Mouse (Mus musculus): ENCODE measurements around the gene Slc41a2.
"Not testable (repeated sequence)": the region's sequence is repeated elsewhere in the genome, so short reads cannot be mapped to it uniquely, and the experiment has no call there.

The Slc41a2 gene

DNA sequence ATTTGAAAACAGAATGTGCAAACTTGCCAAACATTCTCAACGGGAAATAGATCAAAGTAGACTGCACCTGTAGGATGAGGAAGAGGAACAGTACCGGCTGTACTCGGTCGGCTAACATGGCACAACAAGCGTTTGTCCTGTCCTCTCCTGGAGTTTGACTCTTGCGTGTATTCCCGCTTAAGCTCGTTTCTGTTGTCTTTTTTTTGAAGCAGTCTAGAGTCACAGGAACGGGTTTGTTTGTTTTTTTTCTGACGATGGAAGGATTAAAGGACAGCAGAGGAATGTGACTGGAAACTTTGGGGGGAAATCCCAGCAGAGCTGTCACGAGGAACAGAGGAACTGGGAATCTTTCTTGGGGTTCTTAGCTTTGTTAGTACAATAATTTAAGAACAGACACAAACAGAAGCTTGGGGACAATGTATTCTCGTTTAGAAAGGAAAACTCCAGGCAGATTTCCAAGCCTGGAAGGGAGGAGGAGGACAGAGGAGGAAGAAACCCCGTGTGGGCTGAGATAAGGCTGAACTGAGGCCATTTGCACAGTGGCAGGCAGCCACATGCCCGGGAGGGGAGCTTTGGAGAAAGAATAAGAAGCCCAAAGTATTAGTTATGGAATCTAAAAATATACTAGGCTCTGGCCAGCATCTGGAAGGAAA lies 16.1 kb upstream of the Slc41a2 start:
- DNase-seq (ENCODE audit: low read depth, low spot score) = no peak

DNA sequence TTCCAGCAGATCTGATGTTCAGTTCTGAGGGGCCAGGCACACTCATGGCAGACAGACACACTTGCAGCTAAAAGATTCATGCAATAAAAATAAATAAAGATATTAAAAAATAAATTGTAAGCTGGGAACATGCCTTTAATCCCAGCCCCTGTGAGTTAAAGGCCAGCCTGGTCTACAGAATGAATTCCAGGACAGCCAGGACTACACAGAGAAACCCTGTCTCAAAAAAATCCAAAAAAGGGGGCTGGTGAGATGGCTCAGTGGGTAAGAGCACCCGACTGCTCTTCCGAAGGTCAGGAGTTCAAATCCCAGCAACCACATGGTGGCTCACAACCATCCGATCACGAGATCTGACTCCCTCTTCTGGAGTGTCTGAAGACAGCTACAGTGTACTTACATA lies 14.1 kb upstream of the Slc41a2 start:
- not testable (repeated sequence) for DNase-seq (ENCODE audit: low read depth, low spot score)

GRCm38 (mm10) chr10:83350689-83351088 lies 13.0 kb upstream of the Slc41a2 start:
- DNase-seq (ENCODE audit: low read depth, low spot score) = no peak

- DNase-seq (ENCODE audit: low read depth, low spot score) = no peak
These were observed 9.8 kb upstream of the Slc41a2 start for GRCm38 (mm10) chr10:83347494-83347893.

DNA sequence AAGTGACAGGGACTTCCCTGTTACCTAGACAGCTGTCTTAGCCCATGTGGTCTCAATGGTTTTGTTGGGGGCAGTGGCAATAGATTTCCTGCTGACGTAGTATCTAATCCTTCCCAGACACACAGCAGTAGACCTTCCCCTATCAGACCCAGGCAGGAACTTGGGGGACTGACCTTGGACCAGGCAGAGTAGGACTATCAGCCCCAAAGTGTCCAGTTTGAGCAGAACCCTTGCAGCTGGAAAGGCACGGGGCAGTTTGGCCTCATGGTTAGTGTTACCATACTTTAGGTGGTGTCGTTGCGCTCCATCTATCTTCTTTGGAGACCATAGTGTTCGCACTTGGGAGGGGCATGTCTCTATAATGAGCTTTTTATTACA lies 8.7 kb upstream of the Slc41a2 start:
- DNase-seq (ENCODE audit: low read depth, low spot score) = no peak

- DNase-seq (ENCODE audit: low read depth, low spot score) = no peak
These were observed 8.1 kb upstream of the Slc41a2 start for GRCm38 (mm10) chr10:83345693-83346358.

DNA sequence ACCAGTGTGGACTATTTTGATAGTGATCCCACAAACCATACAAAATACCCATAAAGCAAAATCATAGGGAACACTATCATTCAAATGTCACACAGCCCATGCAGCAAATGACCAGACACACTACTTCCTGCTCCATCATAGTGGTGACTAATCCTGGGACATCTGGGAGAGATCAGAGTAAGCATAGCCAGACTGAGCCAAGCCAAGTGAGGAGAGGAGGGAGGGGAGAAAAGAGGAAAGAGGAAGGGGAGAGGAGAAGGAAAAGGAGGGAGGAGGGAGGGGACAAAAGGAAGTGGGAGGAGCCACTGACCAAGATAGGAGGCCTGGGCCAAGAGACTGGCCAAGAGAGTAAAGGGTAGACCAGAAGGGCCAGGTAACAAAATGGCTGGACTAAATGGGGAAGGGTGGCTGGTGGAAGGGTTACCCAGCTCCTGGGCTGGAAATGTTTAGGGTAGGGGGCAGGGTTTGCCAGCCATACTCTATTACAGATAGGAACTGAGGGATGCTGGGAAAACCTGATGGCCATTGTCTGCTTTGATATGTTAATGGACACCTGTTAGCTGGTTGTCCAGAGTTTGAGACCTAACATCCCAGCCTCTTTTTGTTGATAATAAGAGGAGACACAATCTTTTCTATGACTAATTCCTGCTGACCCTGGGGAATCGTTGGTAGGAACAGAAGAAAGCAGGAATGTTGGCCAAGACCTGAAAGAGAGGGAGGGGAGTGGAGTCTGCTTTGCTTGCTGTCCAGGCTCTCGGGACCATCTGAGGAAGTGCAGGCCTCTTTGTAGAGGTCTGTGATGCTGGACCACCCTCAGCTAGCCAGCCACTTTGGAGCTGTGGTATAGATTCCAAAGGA lies 6.4 kb upstream of the Slc41a2 start:
- no peak for DNase-seq (ENCODE audit: low read depth, low spot score)

DNA sequence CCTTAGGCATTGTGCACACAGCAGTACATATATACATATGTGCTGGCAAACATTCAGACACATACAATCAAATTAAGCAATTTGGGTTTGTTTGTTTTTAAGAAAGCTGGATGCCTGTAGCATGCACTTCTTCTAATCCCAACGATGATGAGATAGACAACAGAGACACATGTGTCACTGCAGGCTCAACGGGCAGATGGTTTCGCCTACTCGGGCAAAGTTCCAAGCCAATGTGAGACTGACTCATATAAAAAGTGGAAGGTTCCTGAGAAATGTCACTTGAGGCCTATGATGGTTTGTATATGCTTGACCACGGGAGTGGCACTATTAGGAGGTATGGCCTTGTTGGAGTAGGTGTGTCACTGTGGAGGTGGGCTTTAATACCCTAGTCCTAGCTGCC lies 5.5 kb upstream of the Slc41a2 start:
- DNase-seq (ENCODE audit: low read depth, low spot score) = no peak

- no peak for DNase-seq (ENCODE audit: low read depth, low spot score)
These were observed 3.5 kb upstream of the Slc41a2 start for GRCm38 (mm10) chr10:83341226-83341625.

DNA sequence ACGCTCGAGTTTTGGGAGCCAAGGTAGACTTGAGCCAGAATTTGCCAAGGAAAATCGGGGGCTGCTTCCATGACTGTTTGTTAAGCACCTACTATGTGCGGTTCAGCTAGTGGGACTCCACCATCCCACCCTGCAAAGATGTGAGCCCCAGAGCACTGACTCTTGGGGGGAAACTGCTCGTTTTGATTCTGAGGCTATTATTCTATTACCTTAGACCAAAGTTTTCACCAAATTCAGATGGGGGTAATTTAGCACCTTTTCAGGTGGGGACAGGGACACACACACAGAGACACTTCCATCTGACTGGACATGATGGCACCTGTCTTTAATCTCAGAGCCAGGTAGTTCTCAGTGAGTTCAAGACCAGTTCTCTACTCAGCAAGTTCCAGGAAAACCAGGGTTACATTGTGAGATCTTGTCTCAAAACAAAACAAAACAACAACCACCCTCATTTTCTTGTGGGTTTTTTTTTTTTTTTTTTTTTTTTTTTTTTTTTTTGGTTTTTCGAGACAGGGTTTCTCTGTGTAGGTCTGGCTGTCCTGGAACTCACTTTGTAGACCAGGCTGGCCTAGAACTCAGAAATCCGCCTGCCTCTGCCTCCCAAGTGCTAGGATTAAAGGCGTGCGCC lies 403 bp upstream of the Slc41a2 start:
- peak; percentile 33 for DNase-seq (ENCODE audit: low read depth, low spot score)

DNA sequence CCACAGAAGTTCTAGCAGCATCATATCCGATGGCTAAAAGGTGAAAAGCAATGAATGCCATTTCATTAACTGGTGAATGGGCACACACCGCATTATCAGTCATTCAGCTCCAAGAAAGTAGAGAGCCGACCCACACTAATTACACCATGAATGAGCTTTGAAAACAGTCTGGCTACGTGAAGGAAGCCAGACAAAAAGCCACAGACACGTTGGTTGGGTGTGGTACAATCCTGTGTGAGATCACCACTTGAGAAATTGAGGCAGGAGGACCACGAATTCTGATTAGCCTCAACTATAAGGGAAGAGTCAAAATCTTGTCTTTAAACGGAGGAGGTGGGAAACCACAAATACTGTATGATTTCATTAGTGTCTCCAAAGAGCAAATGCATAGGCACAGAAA lies 1.3 kb downstream of the Slc41a2 start:
- DNase-seq (ENCODE audit: low read depth, low spot score) = peak; percentile 31

DNA sequence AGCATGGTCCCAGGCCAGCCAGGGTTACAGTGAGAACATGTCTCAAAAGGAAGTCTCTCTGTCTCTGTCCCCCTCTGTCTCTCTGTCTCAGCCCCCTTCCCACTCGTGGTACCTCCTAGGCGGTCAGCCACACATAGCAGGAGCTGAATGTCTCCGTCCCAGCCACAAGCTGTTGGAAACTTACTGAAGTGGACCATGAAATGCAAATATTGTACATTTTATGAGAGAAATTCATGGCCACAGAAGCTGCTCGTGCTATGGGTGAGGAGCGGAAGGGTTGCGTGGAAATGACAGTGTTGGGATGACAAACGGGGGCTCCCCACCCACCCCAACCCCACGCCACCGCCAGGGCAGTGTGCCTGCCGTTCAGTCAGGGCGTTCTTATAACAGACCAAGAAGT lies 5.1 kb downstream of the Slc41a2 start:
- no peak for DNase-seq (ENCODE audit: low read depth, low spot score)

GRCm38 (mm10) chr10:83331811-83332210 lies 5.9 kb downstream of the Slc41a2 start:
- DNase-seq (ENCODE audit: low read depth, low spot score) = no peak

- peak; percentile 72 for DNase-seq (ENCODE audit: low read depth, low spot score)
These were observed 7.3 kb downstream of the Slc41a2 start for GRCm38 (mm10) chr10:83330336-83330735.

DNA sequence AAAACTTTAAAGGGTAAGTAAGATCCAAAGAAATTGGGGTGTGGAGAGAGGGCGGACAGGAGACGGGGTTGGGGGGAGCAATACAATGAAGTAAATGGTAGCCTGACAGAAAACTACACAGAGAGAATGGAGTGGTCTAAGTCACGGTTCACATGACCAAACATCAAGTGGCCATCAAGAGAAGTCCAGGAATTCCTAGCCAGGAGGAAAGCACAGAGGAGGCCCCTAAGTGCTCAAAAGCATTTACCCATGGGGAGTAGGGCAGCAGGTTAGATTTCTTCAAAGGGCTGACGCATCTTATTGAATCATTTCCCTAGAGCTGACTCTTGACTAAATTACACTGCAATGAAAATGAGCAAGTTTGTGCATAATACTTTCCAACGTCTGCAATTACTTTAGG lies 8.9 kb downstream of the Slc41a2 start:
- no peak for DNase-seq (ENCODE audit: low read depth, low spot score)

GRCm38 (mm10) chr10:83326648-83327285 lies 10.9 kb downstream of the Slc41a2 start:
- no peak for DNase-seq (ENCODE audit: low read depth, low spot score)

- DNase-seq (ENCODE audit: low read depth, low spot score) = no peak
These were observed 11.8 kb downstream of the Slc41a2 start for GRCm38 (mm10) chr10:83325903-83326302.

DNA sequence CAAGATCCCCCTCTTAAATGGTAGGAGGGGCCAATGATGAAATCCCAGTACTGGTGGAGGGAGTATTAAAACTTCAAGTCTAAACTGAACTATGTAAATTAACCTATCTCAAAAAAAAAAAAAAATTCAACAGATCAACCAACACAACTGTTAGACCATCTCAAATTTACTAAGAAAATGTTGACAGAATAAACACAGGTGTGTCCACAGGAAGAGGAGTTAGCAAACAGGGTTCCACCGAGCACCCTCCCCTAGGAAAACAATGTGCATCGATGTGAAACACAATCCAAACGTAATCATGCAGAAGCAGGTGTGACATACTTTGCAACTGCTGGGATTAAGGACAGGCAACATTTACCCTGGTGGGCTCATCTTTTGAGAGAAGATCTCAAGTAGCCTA lies 12.8 kb downstream of the Slc41a2 start:
- no peak for DNase-seq (ENCODE audit: low read depth, low spot score)

GRCm38 (mm10) chr10:83322551-83323100 lies 15.1 kb downstream of the Slc41a2 start:
- no peak for DNase-seq (ENCODE audit: low read depth, low spot score)

DNA sequence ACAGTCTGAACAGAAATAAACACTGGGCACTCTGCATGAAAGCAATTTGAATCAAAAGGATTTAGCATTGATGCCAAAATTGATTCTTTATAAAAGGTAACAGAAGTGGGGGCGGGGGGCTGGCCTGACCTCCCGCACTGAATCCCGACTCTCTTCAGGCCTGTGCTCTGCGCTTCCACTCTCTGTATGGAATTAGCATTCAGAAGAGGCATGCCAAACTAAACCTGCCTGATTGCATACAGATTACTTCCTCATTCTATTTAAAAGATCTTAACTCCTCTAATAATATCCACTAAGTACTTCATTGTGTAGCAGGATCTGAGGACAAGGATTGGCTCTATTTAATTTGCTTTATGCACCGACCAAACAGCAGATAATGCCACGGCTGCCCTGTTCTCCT lies 16.2 kb downstream of the Slc41a2 start:
- DNase-seq (ENCODE audit: low read depth, low spot score) = no peak

DNA sequence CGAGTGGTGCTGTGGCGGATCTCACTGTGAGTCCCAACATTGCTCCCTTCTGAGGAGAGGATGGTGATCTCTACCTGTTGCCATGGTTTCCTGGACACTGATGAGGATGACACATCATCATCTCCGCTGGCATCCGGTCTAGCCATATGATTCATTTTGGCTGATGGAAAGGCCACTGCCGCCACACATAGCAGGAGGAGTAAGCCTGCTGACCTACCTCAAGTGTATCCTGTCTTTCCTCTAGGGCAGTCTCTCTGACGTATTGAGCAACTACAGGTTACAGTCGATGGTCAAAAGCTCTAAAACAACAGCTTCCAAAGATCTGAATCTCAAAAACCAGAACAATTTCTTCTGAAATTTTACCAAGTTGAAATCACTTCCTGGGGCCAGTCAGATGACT lies 16.8 kb downstream of the Slc41a2 start:
- no peak for DNase-seq (ENCODE audit: low read depth, low spot score)

All from CD4-positive helper T cell, adult 2 months (primary cell).